Mouse (Mus musculus) midbrain, embryonic 11.5 days (tissue): ENCODE data around the gene Gm45234. TPM values are rescaled to one million over a fixed set of nuclear protein-coding genes. Genes with fewer than 3 reads are reported as not detected.

Experiments
- ATAC-seq: fragments of 200-750 bp; cut with Nextera tagmentation; 2 replicates; pipeline ENCODE4 v1.8.0; 2017; ENCODE audit warnings: moderate TSS enrichment, moderate library complexity; ENCODE audit not compliant: low FRiP score
- DNase-seq: peaks from one replicate; pipeline ENCODE4 v3.0.0; 2015; ENCODE audit warnings: low spot score; ENCODE audit errors: missing footprints
- H3K27ac ChIP-seq: fragments of 300-500 bp; sonication (generic); 2 replicates; pipeline ENCODE4 v1.5.1; 2014; ENCODE audit warnings: low read depth, low read length
- H3K27me3 ChIP-seq: fragments of 300-500 bp; sonication (generic); 2 replicates; pipeline ENCODE4 v1.6.1; 2014; ENCODE audit warnings: mild to moderate bottlenecking, low read length, moderate library complexity, mixed read lengths; ENCODE audit not compliant: control insufficient read depth, insufficient read depth
- H3K36me3 ChIP-seq: fragments of 300-500 bp; sonication (generic); 2 replicates; pipeline ENCODE4 v1.6.1; 2014; ENCODE audit warnings: mild to moderate bottlenecking, low read length, moderate library complexity, mixed read lengths; ENCODE audit not compliant: control insufficient read depth, insufficient read depth
- H3K4me1 ChIP-seq: fragments of 300-500 bp; sonication (generic); 2 replicates; pipeline ENCODE4 v1.6.1; 2014; ENCODE audit warnings: low read length; ENCODE audit not compliant: control insufficient read depth, insufficient read depth
- H3K4me2 ChIP-seq: fragments of 300-500 bp; sonication (generic); 2 replicates; pipeline ENCODE4 v1.6.1; 2014; ENCODE audit warnings: mild to moderate bottlenecking, moderate library complexity
- H3K4me3 ChIP-seq: fragments of 300-500 bp; sonication (generic); 2 replicates; pipeline ENCODE4 v1.5.1; 2014; ENCODE audit warnings: low read depth, low read length
- H3K9ac ChIP-seq: fragments of 300-500 bp; sonication (generic); 2 replicates; pipeline ENCODE4 v1.6.1; 2014; ENCODE audit warnings: low read length
- H3K9me3 ChIP-seq: fragments of 300-500 bp; sonication (generic); 2 replicates; pipeline ENCODE4 v1.6.1; 2016; ENCODE audit warnings: low read length; ENCODE audit not compliant: control insufficient read depth
- WGBS: fragments of 180-500 bp; shearing (Covaris S2); extraction: QIAGEN DNeasy Blood & Tissue Kit; methylation state at CpG from one replicate; pipeline ENCODE4 v1.1.7; 2014; 5-methylcytosine and 5-hydroxymethylcytosine counted together
- polyA plus RNA-seq: library from polyadenylated mRNA; unstranded; fragments of >200 nt; fragmentation: Nextera tagmentation; extraction: Ambion mirVana; gene quantifications from 2 replicates; pipeline ENCODE4 v1.2.1, GENCODE M21; 2014

Gm45234 gene
- polyA plus RNA-seq, 1 experiment from 2014 or later: not detected

GRCm38 (mm10) chr6:124737040-124737439 is 18.8 kb downstream of the Gm45234 start:
- H3K27me3 ChIP-seq: no peaks in the 10 kb centered on the region
- no peaks in the 10 kb centered on the region for H3K36me3 ChIP-seq
- no peak overlapping the region for H3K27ac ChIP-seq
- H3K4me2 ChIP-seq: no peak overlapping the region
- DNase-seq: no peak
- WGBS: 93% methylated on average over 11 of the region's 11 CpGs
- H3K4me3 ChIP-seq: no peak overlapping the region
- no peak overlapping the region for H3K9ac ChIP-seq
- no peaks in the 10 kb centered on the region for H3K9me3 ChIP-seq
- ATAC-seq: no peak
- H3K4me1 ChIP-seq: peaks cover 17% of the 10 kb centered on the region

- H3K27me3 ChIP-seq: no peaks in the 10 kb centered on the region
- H3K9ac ChIP-seq: no peak overlapping the region
- ATAC-seq (no peak), DNase-seq (no peak)
- no peaks in the 10 kb centered on the region for H3K9me3 ChIP-seq
- no peaks in the 10 kb centered on the region for H3K36me3 ChIP-seq
- H3K4me1 ChIP-seq: peaks cover 6% of the 10 kb centered on the region
- 88% methylated on average over 3 of the region's 3 CpGs for WGBS
- no peak overlapping the region for H3K27ac ChIP-seq
- no peak overlapping the region for H3K4me3 ChIP-seq
- no peak overlapping the region for H3K4me2 ChIP-seq
Measured at GRCm38 (mm10) chr6:124734417-124734816, 21.4 kb downstream of the Gm45234 start.

GRCm38 (mm10) chr6:124732476-124733370 is 23.1 kb downstream of the Gm45234 start:
- DNase-seq: no peak
- Histone ChIP-seq H3K27me3 (no peaks in the 10 kb centered on the region), H3K9ac (no peak overlapping the region), H3K36me3 (no peaks in the 10 kb centered on the region), H3K27ac (no peak overlapping the region), H3K9me3 (no peaks in the 10 kb centered on the region), H3K4me2 (no peak overlapping the region), H3K4me3 (no peak overlapping the region), H3K4me1 (no peaks in the 10 kb centered on the region)
- WGBS: 56% methylated on average over 19 of the region's 19 CpGs
- ATAC-seq: no peak; the same call in 1 of the 2 replicates

- Histone ChIP-seq H3K4me2 (no peak overlapping the region), H3K36me3 (no peaks in the 10 kb centered on the region), H3K27me3 (no peaks in the 10 kb centered on the region), H3K9ac (no peak overlapping the region), H3K9me3 (no peaks in the 10 kb centered on the region), H3K27ac (no peak overlapping the region), H3K4me1 (no peaks in the 10 kb centered on the region), H3K4me3 (no peak overlapping the region)
- ATAC-seq (no peak), DNase-seq (no peak)
- whole genome bisulfite sequencing: 86% methylated on average over 7 of the region's 7 CpGs
Measured at GRCm38 (mm10) chr6:124731038-124731437, 24.8 kb downstream of the Gm45234 start.

- DNase-seq: no peak
- Histone ChIP-seq H3K27me3 (no peaks in the 10 kb centered on the region), H3K4me3 (no peak overlapping the region), H3K27ac (no peak overlapping the region), H3K36me3 (no peaks in the 10 kb centered on the region), H3K4me2 (no peak overlapping the region), H3K9me3 (no peaks in the 10 kb centered on the region), H3K4me1 (no peaks in the 10 kb centered on the region), H3K9ac (no peak overlapping the region)
- 87% methylated on average over 8 of the region's 8 CpGs for WGBS
- ATAC-seq: no peak
Measured at GRCm38 (mm10) chr6:124729850-124730705, 25.7 kb downstream of the Gm45234 start.

- 82% methylated on average over 10 of the region's 10 CpGs for WGBS
- no peak for ATAC-seq
- Histone ChIP-seq H3K4me1 (no peaks in the 10 kb centered on the region), H3K9ac (no peak overlapping the region), H3K4me3 (no peak overlapping the region), H3K9me3 (no peaks in the 10 kb centered on the region), H3K27ac (no peak overlapping the region), H3K4me2 (no peak overlapping the region), H3K36me3 (no peaks in the 10 kb centered on the region), H3K27me3 (no peaks in the 10 kb centered on the region)
- no peak for DNase-seq
Measured at GRCm38 (mm10) chr6:124728621-124729020, 27.2 kb downstream of the Gm45234 start.

- H3K4me3 ChIP-seq: no peak overlapping the region
- no peak for ATAC-seq
- H3K36me3 ChIP-seq: no peaks in the 10 kb centered on the region
- H3K9ac ChIP-seq: no peak overlapping the region
- 91% methylated on average over 10 of the region's 10 CpGs for WGBS
- no peak overlapping the region for H3K4me2 ChIP-seq
- DNase-seq: no peak
- H3K27ac ChIP-seq: no peak overlapping the region
- no peaks in the 10 kb centered on the region for H3K4me1 ChIP-seq
- no peaks in the 10 kb centered on the region for H3K27me3 ChIP-seq
- no peaks in the 10 kb centered on the region for H3K9me3 ChIP-seq
Measured at GRCm38 (mm10) chr6:124724472-124724871, 31.3 kb downstream of the Gm45234 start.

- DNase-seq (no peak), ATAC-seq (no peak)
- Histone ChIP-seq H3K4me2 (no peak overlapping the region), H3K27me3 (no peaks in the 10 kb centered on the region), H3K36me3 (no peaks in the 10 kb centered on the region), H3K4me3 (no peak overlapping the region), H3K4me1 (no peaks in the 10 kb centered on the region), H3K9ac (no peak overlapping the region), H3K9me3 (no peaks in the 10 kb centered on the region), H3K27ac (no peak overlapping the region)
- 83% methylated on average over 8 of the region's 8 CpGs for WGBS
Measured at GRCm38 (mm10) chr6:124723541-124723940, 32.3 kb downstream of the Gm45234 start.
